Mouse (Mus musculus) testis, postnatal 10 days (tissue): ENCODE measurements around the gene Cep135.

Source experiments
- DNase-seq: peaks from one replicate; pipeline ENCODE4 v3.0.0; 2021; ENCODE audit warnings: low spot score

Gene Cep135

GRCm38 (mm10) chr5:76588551-76589283 lies at the start of gene Cep135:
Gene Cep135, plus strand, starts transcription at chr5:76588698.
- peak; percentile 95 for DNase-seq

- DNase-seq = no peak
These were observed 48.3 kb upstream of the Cep135 start for GRCm38 (mm10) chr5:76540181-76540580.

- DNase-seq = no peak
These were observed 47.7 kb upstream of the Cep135 start for GRCm38 (mm10) chr5:76540842-76541241.

- DNase-seq = no peak
These were observed 45.3 kb upstream of the Cep135 start for GRCm38 (mm10) chr5:76543200-76543599.

DNA sequence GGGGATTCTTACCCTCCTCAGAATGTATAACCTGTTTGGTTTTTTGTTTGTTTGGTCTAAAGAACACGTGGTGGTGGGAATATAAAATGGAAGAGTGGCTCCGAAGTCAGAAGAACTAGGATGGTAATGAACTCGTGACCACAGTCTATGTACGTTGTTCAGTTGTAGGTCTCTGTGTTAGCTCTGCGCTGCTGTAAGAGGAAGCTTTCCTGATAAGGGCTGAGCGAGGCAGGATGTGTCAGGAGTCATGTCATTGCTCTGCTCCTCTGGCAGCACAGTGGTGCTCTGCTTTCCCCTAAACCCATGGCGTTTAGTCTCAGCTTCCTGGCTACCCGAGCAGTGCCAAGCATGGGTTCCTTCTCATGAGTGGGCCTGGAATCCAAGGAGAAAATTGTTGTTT lies 38.1 kb upstream of the Cep135 start:
- DNase-seq = no peak

GRCm38 (mm10) chr5:76565321-76565720 lies 23.2 kb upstream of the Cep135 start:
- peak; percentile 77 for DNase-seq

GRCm38 (mm10) chr5:76574251-76574650 lies 14.2 kb upstream of the Cep135 start:
- DNase-seq = peak; percentile 57

DNA sequence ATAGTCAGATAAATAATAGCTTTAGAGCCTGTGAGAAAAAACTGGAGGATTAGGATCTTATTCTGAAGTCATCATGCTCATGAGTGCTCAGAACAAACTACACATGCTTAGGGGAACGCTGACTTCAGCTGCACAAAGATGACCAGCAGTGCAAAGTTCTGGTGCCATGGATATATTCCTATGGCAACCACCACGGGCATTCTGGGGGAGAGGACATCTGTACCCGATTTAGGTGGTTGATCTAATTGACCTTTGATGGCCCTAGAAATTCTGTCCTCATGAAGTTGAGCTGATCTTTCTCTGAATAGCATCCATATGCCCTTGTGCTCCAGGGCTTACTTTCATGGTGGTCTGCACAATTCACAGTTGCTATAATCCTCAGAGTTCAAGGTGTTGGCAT lies 11.5 kb upstream of the Cep135 start:
- DNase-seq = no peak

DNA sequence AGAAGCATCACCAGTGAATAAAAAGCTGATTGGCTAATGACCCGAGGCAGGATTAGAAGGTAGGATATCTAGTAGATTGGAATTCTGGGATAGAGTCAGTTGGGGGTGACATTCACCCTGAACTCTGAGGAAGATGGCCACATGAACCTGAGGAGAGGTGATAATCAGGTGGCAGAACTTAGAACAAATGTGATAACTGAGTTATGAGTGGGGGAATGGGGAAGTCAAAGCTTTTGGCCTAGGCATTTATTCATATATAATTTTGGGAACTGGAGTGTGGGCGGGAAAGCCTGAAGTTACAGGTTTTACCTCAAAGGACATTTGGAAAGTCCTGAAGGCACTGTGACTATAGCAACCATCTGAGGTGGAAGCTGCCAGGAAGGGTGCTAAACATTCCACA lies 3.1 kb upstream of the Cep135 start:
- no peak for DNase-seq

GRCm38 (mm10) chr5:76589311-76589710 lies 813 bp downstream of the Cep135 start:
- no peak for DNase-seq

GRCm38 (mm10) chr5:76590009-76590408 lies 1.5 kb downstream of the Cep135 start:
- DNase-seq = no peak

- no peak for DNase-seq
These were observed 3.4 kb downstream of the Cep135 start for GRCm38 (mm10) chr5:76591885-76592284.

- no peak for DNase-seq
These were observed 21.3 kb downstream of the Cep135 start for GRCm38 (mm10) chr5:76609702-76610370.

DNA sequence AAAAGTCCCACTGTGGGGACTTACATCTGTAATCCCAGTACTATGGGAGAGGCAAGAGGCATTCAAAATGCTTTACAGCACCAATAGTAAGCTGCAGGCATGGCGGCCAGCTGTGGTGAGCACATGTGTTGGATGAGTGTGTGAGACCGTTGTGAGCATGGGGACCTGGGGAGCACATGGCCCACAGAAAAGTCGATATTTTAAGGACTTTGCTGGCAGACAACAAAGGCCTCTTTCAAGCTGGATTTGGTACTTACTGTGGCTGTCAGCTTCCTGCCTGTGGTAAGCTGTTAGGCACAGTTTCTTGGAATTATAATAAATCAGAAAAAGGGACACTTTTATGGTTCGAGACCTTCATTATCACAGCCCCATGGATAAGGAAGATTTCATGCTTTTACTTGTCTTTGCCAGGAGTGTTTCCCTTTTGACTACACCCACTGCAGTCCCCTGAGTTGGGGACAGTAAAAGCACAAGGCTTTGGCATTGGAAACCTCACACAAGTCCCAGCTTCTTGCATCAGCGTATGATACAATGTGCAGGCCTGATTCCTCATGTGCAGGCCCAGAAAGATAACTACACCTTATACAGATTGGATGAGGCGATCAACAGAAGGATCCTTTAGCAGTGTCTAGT lies 24.5 kb downstream of the Cep135 start:
- DNase-seq = no peak

GRCm38 (mm10) chr5:76615276-76615675 lies 26.8 kb downstream of the Cep135 start:
- DNase-seq = no peak

- DNase-seq = no peak
These were observed 27.8 kb downstream of the Cep135 start for GRCm38 (mm10) chr5:76616196-76616747.

DNA sequence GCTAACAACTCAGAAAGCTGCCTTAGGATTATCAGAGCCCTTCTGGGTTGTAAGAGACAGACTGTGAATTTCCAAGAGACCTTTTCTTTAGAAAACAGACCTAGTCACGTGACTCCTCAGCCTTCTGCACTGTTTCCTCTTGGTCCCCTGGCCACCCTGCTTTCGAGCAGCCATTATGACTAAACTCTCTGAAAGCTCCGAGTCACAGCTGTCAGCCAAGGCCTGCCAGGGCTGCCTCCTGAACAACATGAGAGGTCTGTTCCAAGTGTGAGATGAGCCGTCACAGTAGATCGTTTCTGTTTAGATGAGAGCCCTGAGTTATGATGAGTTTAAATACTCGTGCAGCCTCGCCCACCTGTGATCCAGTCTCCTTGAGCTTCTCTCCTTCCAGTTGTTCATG lies 30.3 kb downstream of the Cep135 start:
- DNase-seq = no peak

DNA sequence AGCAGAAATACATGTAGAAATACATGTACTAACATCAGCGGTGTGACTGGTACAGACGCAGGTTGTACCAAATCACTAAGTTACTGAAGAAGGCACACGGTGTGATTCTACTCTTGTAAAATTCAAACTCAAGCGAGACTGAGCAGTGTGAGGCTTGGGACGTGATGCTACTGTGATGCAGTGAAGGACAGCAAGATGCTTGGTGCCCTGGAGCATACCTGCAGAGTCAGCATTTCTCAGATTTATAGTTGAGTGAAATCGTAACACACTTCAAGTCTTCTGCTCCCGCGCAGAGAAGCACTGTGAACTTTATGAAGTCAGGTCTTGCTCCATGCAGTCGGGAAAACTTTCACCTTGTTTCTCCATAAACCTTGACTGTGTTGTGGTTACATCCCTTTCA lies 35.3 kb downstream of the Cep135 start:
- DNase-seq = no peak

- no peak for DNase-seq
These were observed 39.3 kb downstream of the Cep135 start for GRCm38 (mm10) chr5:76627770-76628169.

- no peak for DNase-seq
These were observed 45.5 kb downstream of the Cep135 start for GRCm38 (mm10) chr5:76634012-76634411.

GRCm38 (mm10) chr5:76635592-76635991 lies 47.1 kb downstream of the Cep135 start:
- DNase-seq = no peak

- no peak for DNase-seq
These were observed 53.6 kb downstream of the Cep135 start for GRCm38 (mm10) chr5:76642076-76642475.

GRCm38 (mm10) chr5:76644234-76644633 lies 55.7 kb downstream of the Cep135 start:
- no peak for DNase-seq
